Mouse (Mus musculus) neural tube, embryonic 10.5 days (tissue): ENCODE results near the gene Tnfrsf1a.

Source experiments
- DNase-seq: peaks from one replicate; pipeline ENCODE4 v3.0.0-alpha.2; 2017; ENCODE audit warnings: low spot score; ENCODE audit errors: extremely low spot score

Gene Tnfrsf1a

DNA sequence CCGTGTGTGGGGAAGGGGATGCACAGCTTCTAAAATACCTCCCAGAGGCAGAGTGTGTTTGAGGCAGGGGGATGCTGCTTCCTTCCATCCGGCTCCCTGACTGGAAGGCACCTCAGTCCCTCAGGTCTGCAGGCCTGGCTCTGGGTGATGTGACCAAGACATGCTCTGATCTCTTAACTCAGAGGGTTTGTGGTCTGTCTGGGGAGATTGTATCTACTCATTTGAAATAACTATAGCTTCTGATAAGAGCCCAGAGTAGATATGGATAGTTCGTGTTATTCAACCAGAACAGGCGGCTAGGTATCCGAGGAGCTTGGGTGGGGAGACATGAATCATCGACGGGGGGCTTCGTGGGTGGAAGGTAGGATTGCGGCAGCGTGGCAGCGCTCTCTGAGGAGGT lies 4.1 kb downstream of the Tnfrsf1a start:
- DNase-seq: no peak

DNA sequence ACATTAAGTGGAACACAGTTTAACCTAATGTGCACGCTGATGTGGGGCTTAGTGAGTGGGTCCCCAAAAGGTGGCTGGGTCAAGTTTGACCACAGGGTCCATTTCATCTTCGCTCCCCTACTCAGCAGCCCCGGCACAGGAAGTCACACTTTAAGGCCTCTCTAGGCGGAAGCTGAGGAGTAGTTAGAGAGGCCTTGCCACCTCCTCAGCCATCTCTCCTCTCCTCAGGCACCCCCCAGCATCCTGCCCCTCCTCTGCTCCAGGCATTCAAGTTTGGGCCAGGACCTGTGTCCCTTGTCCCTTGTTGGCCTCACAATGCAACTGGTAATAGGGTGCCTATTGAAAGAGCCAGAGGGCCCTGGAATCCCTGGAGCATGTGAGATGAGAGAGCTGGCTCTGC lies 4.5 kb downstream of the Tnfrsf1a start:
- no peak for DNase-seq

DNA sequence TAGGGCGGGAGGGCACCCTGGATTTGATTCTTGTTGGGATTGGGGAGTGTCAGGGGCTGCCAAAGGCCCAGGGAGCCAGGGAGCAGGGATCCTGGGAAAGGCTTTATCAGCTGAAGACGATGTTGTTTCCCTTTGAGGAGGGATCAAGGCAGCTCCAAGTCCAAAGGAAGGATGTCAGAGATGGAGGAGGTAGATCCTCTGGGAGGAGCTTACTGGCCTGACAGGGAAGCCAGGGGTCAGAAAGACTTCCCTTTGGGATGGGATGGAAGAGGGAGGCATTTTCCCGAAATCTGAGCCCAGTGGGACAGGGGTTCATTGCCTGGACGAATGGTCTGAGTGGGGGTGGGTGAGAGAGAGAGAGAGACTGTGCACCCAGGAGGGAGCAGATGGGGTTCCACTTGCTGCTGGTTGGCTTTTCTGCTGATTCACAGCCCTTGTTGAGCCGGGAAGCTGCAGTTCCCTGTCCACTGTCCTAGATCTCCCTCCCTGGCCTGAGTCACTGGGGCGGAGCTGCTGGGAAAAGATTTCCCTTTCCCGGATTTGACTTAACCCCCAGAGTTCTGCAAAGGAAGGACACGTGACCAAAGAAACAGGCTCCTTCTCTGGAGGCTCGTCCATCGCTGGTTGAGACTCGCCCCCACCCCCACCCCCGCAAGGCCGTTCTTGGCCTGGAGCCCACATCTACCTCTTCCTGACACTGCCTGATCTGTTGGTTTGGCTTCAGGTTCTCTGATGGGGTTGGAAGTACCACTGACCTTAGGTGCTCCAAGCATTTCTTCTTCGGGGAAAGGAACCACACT lies 5.4 kb downstream of the Tnfrsf1a start:
- DNase-seq: no peak

DNA sequence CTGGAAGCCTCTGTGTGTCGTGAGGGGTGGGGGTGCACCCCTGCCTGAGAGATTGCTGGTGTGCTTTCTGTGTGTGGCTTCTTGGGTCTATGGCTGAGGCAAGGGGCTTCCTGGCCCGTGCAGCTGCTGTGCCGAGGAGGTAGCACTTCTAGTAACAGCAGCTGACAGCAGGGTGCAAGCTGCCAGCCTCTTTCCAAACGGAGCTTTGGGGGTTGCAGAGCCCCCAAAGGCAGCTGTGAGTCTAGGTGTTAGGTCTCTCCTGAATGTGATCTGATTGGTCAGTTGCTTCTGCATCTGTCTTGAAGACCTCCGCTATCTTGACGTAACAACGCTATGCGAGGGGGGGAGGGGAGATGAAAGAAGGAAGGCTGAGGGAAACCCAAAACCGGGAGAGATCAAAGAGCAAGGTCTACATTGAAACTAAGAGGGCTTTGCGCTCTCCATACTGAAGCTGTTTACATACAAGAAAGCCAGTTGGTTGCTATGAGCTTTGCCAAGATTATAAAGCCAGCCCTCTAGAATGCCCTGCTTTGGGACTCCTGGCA lies 6.1 kb downstream of the Tnfrsf1a start:
- no peak for DNase-seq

DNA sequence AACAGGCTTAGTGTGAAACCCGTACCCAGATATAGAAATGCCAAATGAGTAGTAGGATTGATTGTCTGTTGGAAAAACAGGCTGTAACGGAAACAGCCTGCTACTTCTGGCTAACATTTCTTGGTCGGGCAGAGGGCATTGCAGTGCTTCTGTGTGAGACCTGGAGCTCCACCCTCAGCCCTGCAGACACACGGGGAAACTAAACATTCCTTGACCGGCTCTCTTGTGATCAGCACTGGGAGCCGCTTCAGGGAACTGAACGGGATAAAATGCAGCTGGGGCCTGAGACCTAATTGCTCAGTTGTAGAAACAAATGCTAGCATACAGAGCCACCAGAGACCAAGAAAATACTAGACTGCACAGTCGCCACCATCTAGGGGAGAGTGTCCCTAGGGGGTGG lies 7.1 kb downstream of the Tnfrsf1a start:
- no peak for DNase-seq

DNA sequence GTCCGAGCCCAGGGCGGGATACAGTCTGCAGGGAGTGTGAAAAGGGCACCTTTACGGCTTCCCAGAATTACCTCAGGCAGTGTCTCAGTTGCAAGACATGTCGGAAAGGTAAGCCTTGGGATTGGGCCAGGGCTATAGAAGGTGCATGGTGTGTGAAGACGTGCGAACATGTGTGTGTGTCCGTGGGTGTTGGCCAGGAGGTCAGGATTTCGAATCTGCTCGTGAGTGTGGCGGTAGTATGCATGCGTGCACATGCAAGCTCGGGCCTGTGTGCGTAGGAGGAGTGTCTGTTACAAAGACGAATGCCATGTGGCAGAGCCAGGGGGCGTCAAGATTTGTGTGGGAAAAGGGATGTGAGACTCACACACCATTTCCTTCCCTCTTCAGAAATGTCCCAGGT lies 8.2 kb downstream of the Tnfrsf1a start:
- no peak for DNase-seq

DNA sequence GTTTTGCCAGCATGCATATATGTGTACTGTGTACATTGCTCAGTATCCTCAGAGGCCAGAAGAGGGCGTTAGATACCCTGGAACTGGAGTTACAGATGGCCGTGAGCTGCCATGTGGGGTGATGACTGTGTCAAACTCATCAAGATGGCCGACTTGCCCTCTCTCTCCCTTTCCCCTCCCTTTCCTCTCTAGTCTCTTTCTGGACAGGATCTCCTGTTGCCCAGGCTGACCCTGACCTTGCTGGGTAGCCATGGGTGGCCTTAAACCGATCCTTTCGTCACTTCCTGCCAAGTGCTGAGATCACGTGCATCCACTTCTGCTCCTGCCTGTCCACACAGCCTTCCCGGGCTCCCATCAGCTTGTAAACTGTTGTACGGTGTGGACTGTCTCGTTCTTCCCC lies 10.8 kb downstream of the Tnfrsf1a start:
- no peak for DNase-seq

DNA sequence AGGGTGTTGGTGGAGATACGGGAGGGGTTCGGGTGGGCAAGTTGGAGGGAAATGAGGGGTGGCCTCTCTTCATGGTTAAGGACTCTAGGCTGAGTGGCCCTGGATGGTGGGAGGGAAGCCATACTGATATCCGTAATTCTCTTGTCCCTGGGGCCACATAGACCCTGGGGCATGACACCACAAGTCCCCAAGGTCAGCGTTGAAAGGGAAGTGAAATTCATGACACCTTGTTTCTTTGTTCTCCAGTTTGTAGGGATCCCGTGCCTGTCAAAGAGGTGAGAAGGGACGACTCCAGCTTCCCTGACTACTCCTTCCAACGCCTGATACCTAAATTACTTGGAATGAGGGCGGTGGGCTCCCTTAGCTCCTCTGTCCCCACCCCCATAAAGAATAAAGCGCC lies 11.7 kb downstream of the Tnfrsf1a start:
- DNase-seq: no peak

DNA sequence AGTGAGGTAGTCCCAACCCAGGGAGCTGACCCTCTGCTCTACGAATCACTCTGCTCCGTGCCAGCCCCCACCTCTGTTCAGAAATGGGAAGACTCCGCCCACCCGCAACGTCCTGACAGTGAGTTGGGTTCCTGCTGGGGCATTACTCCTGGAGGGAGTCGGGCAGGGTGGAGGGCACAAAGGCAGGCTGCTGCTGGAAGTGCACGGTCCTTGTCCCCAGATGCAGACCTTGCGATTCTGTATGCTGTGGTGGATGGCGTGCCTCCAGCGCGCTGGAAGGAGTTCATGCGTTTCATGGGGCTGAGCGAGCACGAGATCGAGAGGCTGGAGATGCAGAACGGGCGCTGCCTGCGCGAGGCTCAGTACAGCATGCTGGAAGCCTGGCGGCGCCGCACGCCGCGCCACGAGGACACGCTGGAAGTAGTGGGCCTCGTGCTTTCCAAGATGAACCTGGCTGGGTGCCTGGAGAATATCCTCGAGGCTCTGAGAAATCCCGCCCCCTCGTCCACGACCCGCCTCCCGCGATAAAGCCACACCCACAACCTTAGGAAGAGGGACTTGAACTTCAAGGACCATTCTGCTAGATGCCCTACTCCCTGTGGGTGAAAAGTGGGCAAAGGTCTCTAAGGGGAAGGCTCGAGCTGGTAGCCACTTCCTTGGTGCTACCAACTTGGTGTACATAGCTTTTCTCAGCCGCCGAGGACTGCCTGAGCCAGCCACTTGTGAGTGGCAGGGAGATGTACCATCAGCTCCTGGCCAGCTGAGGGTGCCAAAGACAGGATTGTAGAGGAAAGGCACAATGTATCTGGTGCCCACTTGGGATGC lies 12.5 kb downstream of the Tnfrsf1a start:
- no peak for DNase-seq

DNA sequence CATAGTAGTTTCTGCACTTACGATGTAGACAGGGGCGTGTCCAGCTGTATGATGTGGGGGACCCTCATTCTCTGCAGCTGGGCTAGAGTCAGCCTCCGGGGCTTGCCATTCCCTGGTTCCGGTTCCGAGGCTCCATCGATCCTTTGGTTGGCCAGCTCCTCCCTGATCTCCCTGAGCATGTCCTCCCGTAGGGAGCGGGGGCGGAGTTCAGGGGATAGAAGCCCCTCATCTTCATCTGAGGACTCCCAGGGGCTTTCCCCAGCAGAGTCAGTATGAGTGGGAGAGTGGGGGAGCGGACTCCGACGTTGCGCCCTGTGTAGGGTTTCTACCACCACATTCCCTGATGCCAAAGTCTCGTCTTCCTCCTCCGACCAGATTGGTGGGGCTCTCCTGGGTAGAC lies 13.9 kb downstream of the Tnfrsf1a start:
- DNase-seq: no peak

DNA sequence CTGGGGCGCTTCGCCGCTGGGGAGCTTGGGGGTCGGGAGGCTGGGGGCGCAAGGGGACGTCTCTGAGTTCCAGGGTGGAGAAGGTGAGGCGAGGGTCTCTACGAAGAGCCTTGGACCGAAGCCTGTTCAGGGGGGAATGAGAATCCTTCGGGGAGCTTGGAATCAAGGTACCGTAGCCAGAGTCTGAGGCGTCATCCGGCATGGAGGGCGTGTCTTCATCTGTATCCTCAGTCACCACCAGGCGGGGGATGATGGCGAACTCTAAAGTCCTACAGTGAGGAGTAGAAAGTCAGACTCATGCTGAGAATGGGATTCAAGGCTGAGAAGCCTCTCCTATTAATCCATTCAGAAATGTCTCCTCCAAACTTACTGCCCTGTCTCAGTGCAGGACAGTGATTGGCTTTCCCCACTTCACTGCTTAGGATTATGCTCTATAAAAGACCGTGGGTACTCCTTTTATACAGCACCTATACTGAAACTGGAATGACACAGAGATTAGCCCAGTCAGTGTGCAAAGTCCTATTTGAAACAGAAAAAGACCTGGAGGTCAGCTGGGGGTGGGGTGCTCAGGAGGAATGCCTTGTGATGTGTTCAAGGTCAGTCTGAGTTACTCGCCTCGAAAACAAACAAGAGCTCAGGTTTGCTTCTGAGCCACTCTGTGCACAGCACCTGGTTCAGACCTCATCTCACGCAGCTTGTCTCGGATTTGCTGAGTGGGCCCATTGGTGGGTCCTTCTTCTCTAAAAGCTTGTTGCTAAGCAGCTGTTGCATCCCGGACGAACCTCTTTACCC lies 14.5 kb downstream of the Tnfrsf1a start:
- DNase-seq: no peak

DNA sequence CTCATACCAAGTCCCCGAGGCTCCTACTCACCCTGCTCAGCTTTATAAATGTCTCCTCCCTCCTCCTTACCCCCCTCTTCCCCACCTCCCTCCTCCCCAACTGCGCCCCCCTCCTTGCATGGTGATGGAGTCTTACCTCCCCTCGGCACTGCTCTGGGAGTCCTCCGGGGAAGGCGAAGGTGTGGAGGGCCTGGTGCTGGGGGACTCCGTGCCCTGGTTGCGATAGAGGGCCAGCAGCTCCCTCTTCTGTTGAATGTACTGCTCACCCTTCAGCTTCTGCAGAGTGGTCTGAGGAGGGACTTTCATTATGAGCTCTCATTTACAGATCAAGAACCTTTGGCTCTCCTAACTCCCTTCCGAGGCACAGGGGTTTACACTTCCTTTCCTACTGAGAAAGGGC lies 15.3 kb downstream of the Tnfrsf1a start:
- no peak for DNase-seq

DNA sequence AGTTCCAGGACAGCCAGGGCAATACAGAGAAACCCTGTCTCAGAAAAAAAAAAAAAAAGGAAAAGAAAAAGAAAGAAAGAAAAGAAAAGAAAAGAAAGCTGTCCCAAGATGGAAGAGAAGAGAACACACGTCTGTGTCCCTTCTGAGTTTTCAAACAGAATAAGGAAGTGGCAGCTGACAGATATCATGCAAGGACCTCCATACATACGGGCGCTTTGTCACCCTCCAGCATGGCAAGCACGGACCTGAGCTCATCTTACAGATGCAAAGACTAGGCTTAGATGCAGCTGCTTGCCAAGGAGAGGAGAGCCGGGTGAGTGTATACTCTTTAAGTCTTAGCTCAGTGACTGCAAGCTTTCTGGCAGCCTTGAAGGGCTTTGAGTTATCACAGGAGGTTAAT lies 16.4 kb downstream of the Tnfrsf1a start:
- DNase-seq: no peak

DNA sequence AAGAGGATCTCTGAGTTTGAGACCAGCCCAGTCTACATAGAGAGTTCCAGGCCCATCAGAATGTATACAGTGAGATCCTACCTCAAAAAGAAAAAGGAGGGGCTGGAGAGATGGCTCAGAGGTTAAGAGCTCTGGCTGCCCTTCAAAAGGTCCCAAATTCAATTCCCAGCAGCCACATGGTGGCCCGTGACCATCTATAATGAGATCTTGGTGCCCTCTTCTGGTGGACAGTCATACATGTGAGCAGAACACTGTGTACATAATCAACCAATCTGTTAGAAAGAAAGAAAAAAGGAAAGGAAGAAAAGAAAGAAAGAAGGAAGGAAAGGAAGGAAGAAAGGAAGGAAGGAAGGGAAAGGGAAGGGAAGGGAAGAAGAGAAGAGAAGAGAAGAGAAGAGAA lies 17.0 kb downstream of the Tnfrsf1a start:
- DNase-seq: no peak

DNA sequence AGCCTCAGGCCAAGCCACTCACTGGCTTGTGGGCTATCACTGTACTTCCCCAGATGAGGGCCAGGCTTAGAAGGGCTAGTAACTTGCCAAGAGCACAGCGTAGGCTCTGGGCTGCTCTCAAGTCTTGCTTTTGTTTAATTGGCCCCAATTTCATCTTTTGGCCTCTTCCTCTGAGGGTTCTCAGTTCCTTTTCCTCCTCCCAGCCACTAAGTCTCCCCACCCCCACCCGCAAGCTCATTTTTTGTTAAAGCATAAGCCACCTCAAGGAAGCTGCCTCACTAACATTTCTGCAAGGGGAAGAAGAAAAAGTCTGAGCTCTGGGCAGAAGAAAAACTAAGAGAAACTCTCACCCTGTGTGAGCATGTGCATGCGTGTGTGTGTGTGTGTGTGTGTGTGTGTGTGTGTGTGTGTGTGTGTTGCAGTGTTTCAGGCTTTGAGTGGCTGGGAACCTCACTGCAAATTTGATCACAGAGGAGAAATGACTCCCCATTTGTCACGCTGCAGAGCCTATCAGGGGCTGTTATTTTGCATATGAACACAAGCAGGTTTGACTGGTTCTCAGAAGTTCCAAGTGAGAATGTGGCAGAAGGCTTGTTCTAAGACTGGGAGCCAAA lies 18.7 kb downstream of the Tnfrsf1a start:
- DNase-seq: no peak

DNA sequence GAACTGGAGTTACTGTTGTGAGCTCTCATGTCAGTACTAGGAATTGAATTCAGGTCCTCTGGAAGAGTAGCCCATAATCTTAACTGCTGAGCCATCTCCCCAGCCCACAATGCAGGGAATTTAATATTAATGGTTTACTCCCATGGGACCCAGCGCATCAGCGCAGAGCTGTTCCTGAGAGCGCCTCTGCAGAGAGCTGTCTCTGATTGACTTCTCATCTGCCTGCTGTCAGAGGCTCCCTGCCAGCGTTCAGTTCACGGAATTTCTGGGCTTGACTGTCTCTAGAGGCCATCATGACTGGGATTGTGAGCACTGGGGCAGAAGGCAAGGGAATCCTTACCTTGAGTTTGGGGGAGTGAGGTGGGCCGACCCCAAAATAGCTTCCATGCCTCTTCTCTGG lies 27.9 kb downstream of the Tnfrsf1a start:
- DNase-seq: no peak

DNA sequence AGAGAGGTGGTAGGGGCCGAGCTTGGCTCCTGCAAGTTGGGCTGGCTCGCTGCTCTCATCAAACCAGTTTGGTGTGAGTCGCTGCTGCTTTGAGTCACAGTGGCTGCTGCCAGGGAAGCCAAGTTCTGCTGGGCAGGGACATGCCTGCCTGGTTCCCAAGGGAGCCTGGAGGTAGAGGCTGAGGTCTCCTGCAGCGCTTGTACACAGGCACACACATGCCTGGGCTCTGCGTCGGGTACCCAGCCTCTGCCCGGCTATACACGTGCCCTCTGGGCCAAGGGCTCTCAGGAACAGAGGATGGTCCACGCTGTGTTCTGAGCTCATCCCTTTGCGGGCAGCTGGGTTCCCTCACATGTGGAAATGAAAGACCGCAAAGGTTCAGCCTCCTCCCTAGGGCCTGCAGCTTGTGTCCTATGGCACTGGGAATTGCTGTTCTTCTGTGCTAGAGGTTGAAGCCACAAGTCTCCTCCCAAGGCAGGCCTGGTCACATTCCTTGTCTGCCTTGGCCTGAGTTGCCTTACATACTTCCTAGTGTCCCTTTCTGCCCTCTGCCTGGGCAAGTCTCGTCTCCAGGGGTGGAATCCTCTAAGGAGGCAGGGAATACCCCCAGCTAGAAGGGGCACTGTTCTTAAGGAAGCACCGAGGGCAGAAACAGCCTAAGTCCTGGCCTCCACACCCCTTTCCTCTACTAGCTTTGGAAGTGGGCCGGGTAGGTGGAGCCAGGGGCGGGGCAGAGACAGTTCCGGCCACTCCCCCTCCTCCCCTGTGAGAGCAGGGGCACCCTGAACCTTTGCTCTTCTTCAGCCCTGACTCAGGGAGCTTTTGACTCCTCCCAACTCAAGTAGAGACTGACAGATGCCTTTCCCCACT lies 28.7 kb downstream of the Tnfrsf1a start:
- no peak for DNase-seq

DNA sequence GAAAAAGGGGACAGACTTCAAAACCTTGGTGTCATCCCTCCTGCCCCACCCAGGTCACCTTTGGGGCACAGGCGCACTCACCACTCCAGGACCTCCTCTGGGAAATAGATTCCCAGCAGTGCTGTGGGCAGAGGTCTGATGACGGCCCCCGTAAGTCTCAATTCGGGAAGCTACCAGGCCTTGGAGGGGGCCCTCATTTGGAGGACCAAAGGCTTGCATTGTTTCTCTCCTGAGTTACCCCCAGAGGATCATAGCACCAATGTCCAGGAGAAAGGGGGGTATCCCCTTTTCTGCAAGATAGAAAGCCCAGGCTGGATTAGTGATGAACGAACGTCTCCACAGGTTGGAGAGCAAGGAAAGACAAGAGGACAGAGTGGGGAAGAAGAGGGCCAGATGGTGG lies 29.5 kb downstream of the Tnfrsf1a start:
- no peak for DNase-seq

DNA sequence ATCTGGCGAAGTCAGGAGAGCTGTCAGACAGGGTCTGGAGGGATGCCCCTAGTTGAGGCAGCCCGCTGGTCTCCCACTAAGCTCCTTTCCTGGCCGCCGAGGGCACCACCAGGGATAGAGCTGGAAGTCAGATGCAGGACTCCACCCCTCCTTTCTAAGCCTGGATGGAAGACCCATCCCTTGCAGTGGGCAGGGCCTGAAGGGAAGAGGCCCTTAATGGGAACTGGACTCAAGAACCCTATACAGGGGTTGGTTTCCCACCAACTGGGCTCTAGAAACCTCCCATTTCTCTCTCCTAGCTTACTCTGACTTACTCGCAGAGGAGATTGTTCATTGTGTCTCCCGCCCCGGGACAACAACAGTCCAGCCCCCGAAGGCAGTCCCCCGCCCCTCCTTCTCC lies 30.6 kb downstream of the Tnfrsf1a start:
- DNase-seq: no peak
